Mouse (Mus musculus) E14TG2a.4 (cell line): ENCODE measurements around the gene Rab5c.

Experiments
- H3K27me3 ChIP-seq: 2 replicates; pipeline ENCODE4 v1.6.1; 2014; ENCODE audit warnings: low read length, control low read depth; ENCODE audit not compliant: insufficient read depth
- H3K36me3 ChIP-seq: 2 replicates; pipeline ENCODE4 v1.6.1; 2014; ENCODE audit warnings: low read length, control low read depth; ENCODE audit not compliant: insufficient read depth
- H3K4me1 ChIP-seq: replicated peaks from 2 replicates; pipeline ENCODE4 v1.6.1; 2014; ENCODE audit warnings: low read depth, low read length, control low read depth
- H3K4me3 ChIP-seq: replicated peaks from 2 replicates; pipeline ENCODE4 v1.5.1; 2014; ENCODE audit warnings: mild to moderate bottlenecking, low read length
- H3K9me3 ChIP-seq: 2 replicates; pipeline ENCODE4 v1.6.1; 2014; ENCODE audit warnings: low read length, control low read depth
- CTCF ChIP-seq: conservative IDR thresholded peaks from 2 replicates; pipeline ENCODE4 v1.5.1; 2014; ENCODE audit warnings: low read length
- NANOG ChIP-seq: IDR thresholded peaks from 2 replicates; pipeline ENCODE4 v1.6.1; 2014; ENCODE audit warnings: borderline replicate concordance, low read length, mixed read lengths
- POU5F1 ChIP-seq: IDR thresholded peaks from 2 replicates; pipeline ENCODE4 v1.6.1; 2014; ENCODE audit warnings: low read length, borderline replicate concordance

Gene Rab5c

DNA sequence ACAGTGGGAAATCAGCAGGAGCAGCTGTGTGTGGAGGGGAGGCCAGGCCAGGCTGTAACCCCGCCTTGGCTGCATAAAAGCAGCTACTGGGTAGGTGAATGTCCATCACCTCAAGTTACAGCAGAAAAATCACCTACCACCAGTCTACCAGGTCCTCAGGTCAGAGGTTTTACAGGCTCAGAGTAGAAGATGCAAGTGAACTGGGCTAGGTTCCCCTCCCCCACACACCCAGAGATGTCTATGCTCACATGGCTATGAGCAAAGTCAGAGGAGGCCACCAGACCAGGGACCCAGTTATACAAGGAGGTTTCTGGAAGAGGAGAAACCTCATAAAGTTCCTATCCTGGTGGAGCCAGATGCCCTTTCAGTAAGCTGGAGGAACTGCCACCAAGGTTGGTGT is 67.0 kb downstream of the Rab5c start:
- Histone ChIP-seq H3K36me3 (peaks cover 3% of the 10 kb centered on the region; the same call in 1 of the 2 replicates), H3K9me3 (peaks cover 34% of the 10 kb centered on the region), H3K4me3 (peak overlapping the region; percentile 3; the same call in 1 of the 2 replicates), H3K4me1 (peaks cover 22% of the 10 kb centered on the region), H3K27me3 (peaks cover 24% of the 10 kb centered on the region)
- TF ChIP-seq NANOG (no peak), CTCF (no peak), POU5F1 (no peak)
